Mouse (Mus musculus): Measurements from ENCODE around the gene Bhmt. TPM values are rescaled to one million over a fixed set of nuclear protein-coding genes. Genes with fewer than 3 reads are reported as not detected.

The Bhmt gene
- polyA plus RNA-seq, 1 experiment from 2014 or later = 0.19 TPM

DNA sequence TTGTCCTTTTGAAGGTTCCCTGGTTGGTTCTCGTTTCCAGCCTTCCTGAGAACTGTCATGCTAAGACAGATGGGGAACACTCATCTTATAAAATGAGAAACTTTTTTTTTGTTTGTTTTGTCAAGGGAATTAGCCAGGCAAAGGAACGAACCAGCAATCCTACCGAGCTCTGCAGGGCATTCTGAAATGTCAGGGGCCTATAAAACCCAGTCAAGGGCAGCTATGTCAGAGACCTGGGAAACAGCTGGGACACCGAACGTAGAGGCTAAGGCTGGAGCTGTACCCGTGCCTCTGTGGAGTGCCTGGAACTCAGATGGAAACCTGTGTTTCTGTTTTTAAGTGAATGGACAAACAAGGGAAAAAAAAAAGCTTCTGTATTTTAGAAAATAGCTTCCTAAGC is 8.9 kb downstream of the Bhmt start:
- Histone ChIP-seq H3K9me3 (replicated peaks; ENCODE audit: control insufficient read depth, low read length) (no peaks in the 10 kb centered on the region), H3K4me2 (no peak overlapping the region), H3K27ac (ENCODE audit: low read depth, low read length) (no peak overlapping the region), H3K9ac (ENCODE audit: low read depth, low read length) (no peak overlapping the region), H3K4me3 (ENCODE audit: low read depth, low read length) (no peak overlapping the region), H3K4me1 (ENCODE audit: control insufficient read depth, insufficient read depth, low read length) (no peaks in the 10 kb centered on the region), H3K36me3 (ENCODE audit: control insufficient read depth, insufficient read depth, low read length) (no peaks in the 10 kb centered on the region), H3K27me3 (ENCODE audit: control insufficient read depth, insufficient read depth, low read length) (no peaks in the 10 kb centered on the region)
- no peak for ATAC-seq (replicated peaks; ENCODE audit: insufficient number of reproducible peaks, low FRiP score, low TSS enrichment)
- WGBS (ENCODE audit: insufficient replicate concordance) = 34% methylated on average over 6 of the region's 6 CpGs

DNA sequence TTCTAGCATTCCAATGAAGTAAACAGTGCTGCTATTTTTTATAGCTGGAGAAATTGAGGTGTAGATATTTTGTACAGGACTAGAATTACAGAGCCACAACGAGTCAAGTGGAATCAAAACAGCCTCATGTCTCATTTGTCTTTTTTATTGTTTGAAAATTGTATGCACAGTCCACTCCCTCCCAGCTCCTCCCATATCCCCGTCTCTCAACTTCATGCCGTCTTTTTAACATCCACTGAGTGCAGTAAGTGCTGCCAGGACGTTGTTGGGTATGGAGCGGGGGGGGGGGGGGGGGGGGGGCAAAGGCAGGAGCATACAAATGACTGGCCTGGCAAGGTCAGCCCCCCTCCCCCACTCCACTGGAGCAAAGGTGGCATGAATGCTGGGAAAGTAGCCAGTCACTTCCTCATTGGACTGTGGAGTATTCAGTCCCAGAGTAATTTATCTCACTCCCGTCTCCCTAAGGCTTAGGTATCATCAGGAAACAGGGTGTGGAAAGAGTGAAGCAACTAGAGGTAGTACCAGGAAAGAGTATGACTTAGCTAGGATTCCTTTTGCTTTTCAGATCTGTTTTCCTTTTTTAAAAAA is 23.3 kb downstream of the Bhmt start:
- Histone ChIP-seq H3K9me3 (replicated peaks; ENCODE audit: control insufficient read depth, low read length) (no peaks in the 10 kb centered on the region), H3K4me2 (no peak overlapping the region), H3K27ac (ENCODE audit: low read depth, low read length) (no peak overlapping the region), H3K4me3 (ENCODE audit: low read depth, low read length) (no peak overlapping the region), H3K9ac (ENCODE audit: low read depth, low read length) (no peak overlapping the region), H3K27me3 (ENCODE audit: control insufficient read depth, insufficient read depth, low read length) (no peaks in the 10 kb centered on the region), H3K4me1 (ENCODE audit: control insufficient read depth, insufficient read depth, low read length) (no peaks in the 10 kb centered on the region), H3K36me3 (ENCODE audit: control insufficient read depth, insufficient read depth, low read length) (no peaks in the 10 kb centered on the region)
- WGBS (ENCODE audit: insufficient replicate concordance) = 43% methylated on average over 6 of the region's 6 CpGs
- no peak for ATAC-seq (replicated peaks; ENCODE audit: insufficient number of reproducible peaks, low FRiP score, low TSS enrichment)

DNA sequence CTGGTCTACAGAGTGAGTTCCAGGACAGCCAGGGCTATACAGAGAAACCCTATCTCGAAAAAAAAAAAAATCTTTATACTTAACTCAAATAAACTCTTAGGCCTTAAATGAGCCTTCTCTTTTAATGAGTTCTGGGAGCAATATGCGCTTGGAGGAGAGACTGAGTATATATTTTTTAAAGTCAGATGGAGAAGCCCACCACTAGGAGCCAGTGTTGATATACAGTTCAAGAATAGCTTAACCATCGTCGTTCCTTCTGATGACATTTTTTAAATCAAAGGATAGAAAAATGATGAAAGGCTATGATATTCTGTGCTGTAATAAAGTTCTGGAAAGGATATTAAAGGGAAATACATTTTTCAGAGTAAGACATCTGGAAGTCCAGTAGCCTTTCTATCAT is 24.0 kb downstream of the Bhmt start:
- H3K9ac ChIP-seq (ENCODE audit: low read depth, low read length) = no peak overlapping the region
- no peak overlapping the region for H3K4me2 ChIP-seq
- no peak overlapping the region for H3K27ac ChIP-seq (ENCODE audit: low read depth, low read length)
- H3K9me3 ChIP-seq (replicated peaks; ENCODE audit: control insufficient read depth, low read length) = no peaks in the 10 kb centered on the region
- H3K36me3 ChIP-seq (ENCODE audit: control insufficient read depth, insufficient read depth, low read length) = no peaks in the 10 kb centered on the region
- H3K4me1 ChIP-seq (ENCODE audit: control insufficient read depth, insufficient read depth, low read length) = no peaks in the 10 kb centered on the region
- 58% methylated on average over 4 of the region's 4 CpGs for WGBS (ENCODE audit: insufficient replicate concordance)
- ATAC-seq (replicated peaks; ENCODE audit: insufficient number of reproducible peaks, low FRiP score, low TSS enrichment) = no peak
- no peaks in the 10 kb centered on the region for H3K27me3 ChIP-seq (ENCODE audit: control insufficient read depth, insufficient read depth, low read length)
- H3K4me3 ChIP-seq (ENCODE audit: low read depth, low read length) = no peak overlapping the region

DNA sequence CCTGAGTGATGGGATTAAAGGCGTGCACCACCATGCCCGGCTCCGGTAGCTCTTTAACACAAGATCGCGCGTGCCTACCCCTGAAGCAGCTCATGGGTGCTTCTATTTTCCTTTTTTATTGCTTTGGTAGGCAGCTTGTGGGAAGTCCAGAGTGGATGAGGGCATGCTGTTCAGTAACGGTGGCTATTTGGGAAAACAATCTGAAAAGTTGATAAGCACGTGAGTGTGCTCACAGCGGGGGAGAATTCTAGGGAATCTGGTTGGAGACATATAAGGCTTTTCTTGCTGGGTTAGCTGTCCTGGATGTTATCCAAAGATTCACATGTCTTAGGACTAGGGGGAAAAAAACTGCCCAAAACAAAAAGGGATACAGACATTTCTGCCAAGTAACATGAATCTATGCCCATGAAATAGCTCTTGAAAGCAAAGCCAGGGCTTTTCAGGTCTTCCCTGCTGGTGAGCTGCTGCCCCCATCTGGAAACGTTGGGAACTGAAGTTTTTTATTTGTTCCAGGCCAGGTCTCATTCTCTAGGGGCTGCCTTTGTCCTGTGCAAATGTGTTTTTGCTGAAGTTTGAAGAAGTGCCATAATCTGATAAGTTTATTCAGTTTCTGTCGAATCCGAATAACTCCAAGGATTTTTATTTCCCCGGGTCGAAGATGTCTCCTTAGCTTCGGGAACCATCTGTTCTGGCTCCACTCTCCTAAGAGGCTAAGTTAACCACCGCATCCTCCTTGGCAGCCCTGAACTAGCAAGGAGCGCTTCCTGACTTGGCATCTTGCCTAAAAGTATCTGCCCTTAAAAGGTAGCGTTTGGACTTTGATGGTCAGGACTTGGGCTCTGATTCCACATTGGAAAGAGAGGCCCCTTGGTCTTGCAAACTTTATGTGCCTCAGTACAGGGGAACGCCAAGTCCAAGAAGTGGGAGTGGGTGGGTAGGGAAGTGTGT is 24.8 kb downstream of the Bhmt start:
- Histone ChIP-seq H3K9ac (ENCODE audit: low read depth, low read length) (no peak overlapping the region), H3K4me2 (peak overlapping the region; percentile 19), H3K9me3 (replicated peaks; ENCODE audit: control insufficient read depth, low read length) (no peaks in the 10 kb centered on the region), H3K27me3 (ENCODE audit: control insufficient read depth, insufficient read depth, low read length) (no peaks in the 10 kb centered on the region), H3K27ac (ENCODE audit: low read depth, low read length) (no peak overlapping the region), H3K36me3 (ENCODE audit: control insufficient read depth, insufficient read depth, low read length) (no peaks in the 10 kb centered on the region), H3K4me3 (ENCODE audit: low read depth, low read length) (no peak overlapping the region), H3K4me1 (ENCODE audit: control insufficient read depth, insufficient read depth, low read length) (no peaks in the 10 kb centered on the region)
- ATAC-seq (replicated peaks; ENCODE audit: insufficient number of reproducible peaks, low FRiP score, low TSS enrichment) = no peak; the same call in 1 of the 2 replicates
- WGBS (ENCODE audit: insufficient replicate concordance) = 50% methylated on average over 19 of the region's 19 CpGs

DNA sequence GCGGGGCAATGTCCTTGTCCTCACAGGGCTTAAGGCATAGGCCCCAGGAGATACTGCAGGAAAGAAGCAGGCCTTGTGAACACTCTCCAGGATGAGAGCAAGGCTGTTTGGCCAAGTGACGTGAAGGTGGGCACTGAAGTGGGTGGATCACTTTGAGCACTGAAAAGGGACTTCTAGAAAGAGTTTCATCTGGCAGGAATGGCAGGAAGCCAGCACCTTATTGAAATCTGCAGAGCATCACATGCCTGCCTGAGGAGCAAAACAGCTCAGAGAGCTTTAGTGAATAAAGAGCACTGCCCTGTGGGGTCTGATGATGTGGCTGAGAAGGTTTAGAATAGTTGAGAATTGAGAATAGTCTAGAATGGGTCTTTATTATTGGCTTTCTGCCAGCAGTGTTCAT is 29.3 kb downstream of the Bhmt start:
- H3K9me3 ChIP-seq (replicated peaks; ENCODE audit: control insufficient read depth, low read length) = no peaks in the 10 kb centered on the region
- ATAC-seq (replicated peaks; ENCODE audit: insufficient number of reproducible peaks, low FRiP score, low TSS enrichment) = no peak
- no peaks in the 10 kb centered on the region for H3K4me1 ChIP-seq (ENCODE audit: control insufficient read depth, insufficient read depth, low read length)
- no peak overlapping the region for H3K4me2 ChIP-seq
- no peak overlapping the region for H3K4me3 ChIP-seq (ENCODE audit: low read depth, low read length)
- H3K9ac ChIP-seq (ENCODE audit: low read depth, low read length) = no peak overlapping the region
- WGBS (ENCODE audit: insufficient replicate concordance) = 71% methylated on average over 2 of the region's 2 CpGs
- no peaks in the 10 kb centered on the region for H3K36me3 ChIP-seq (ENCODE audit: control insufficient read depth, insufficient read depth, low read length)
- H3K27me3 ChIP-seq (ENCODE audit: control insufficient read depth, insufficient read depth, low read length) = no peaks in the 10 kb centered on the region
- H3K27ac ChIP-seq (ENCODE audit: low read depth, low read length) = no peak overlapping the region

DNA sequence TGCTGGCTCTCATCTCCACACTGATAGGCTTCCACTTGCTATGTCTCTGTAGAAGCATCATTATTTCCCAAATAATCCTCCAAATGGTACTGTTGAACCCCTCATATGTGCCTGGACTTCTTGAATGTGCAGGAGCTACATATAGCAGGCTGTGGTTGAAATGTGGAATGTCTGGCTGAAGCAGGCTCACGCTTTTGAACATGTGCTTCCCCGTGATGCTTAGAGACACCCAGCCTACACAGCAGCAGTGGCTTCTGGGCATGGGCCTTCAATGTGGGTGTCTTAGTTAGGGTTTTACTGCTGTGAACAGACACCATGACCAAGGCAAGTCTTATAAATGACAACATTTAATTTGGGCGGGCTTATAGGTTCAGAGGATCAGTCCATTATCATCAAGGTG is 30.1 kb downstream of the Bhmt start:
- Histone ChIP-seq H3K9ac (ENCODE audit: low read depth, low read length) (no peak overlapping the region), H3K9me3 (replicated peaks; ENCODE audit: control insufficient read depth, low read length) (no peaks in the 10 kb centered on the region), H3K4me3 (ENCODE audit: low read depth, low read length) (no peak overlapping the region), H3K4me2 (no peak overlapping the region), H3K36me3 (ENCODE audit: control insufficient read depth, insufficient read depth, low read length) (no peaks in the 10 kb centered on the region), H3K4me1 (ENCODE audit: control insufficient read depth, insufficient read depth, low read length) (no peaks in the 10 kb centered on the region), H3K27ac (ENCODE audit: low read depth, low read length) (no peak overlapping the region), H3K27me3 (ENCODE audit: control insufficient read depth, insufficient read depth, low read length) (no peaks in the 10 kb centered on the region)
- WGBS (ENCODE audit: insufficient replicate concordance) = 85% methylated on average over 3 of the region's 3 CpGs
- ATAC-seq (replicated peaks; ENCODE audit: insufficient number of reproducible peaks, low FRiP score, low TSS enrichment) = no peak

DNA sequence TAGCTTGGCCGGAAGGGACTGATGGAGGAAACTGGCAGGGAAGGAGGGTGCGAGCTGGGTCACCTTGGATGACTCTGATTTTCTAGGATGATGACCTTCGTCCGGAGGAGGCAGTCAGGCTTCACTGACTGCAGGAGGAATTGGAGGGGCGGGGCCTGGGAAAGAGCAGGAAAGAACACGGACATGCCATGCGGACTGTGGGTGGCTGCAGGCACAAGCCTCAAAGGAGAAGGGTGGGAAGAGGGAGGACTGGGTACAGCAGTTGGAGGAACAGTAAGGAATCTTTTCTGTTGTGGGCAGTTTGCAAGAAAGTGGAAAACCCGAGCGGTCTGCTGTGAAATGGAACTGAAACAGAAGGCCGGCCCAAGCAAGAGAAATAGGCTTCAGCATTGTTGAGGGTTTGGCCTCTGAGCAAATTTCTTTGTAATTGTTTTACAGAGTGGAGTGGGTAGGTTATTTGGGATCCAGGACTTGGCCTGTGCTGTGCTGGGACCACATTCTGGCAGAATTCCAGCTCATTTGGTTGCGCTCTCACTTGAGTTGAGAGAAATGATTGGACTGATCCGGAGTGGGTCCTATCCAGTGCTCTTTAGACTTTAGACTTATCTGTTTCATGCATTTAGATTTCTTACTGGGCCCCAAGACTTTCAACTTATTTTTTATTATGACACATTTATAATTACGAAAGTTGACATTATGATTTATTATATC is 30.7 kb downstream of the Bhmt start:
- WGBS (ENCODE audit: insufficient replicate concordance) = 73% methylated on average over 13 of the region's 13 CpGs
- H3K27me3 ChIP-seq (ENCODE audit: control insufficient read depth, insufficient read depth, low read length) = no peaks in the 10 kb centered on the region
- no peaks in the 10 kb centered on the region for H3K4me1 ChIP-seq (ENCODE audit: control insufficient read depth, insufficient read depth, low read length)
- ATAC-seq (replicated peaks; ENCODE audit: insufficient number of reproducible peaks, low FRiP score, low TSS enrichment) = no peak
- no peak overlapping the region for H3K9ac ChIP-seq (ENCODE audit: low read depth, low read length)
- no peak overlapping the region for H3K4me2 ChIP-seq
- no peaks in the 10 kb centered on the region for H3K36me3 ChIP-seq (ENCODE audit: control insufficient read depth, insufficient read depth, low read length)
- no peaks in the 10 kb centered on the region for H3K9me3 ChIP-seq (replicated peaks; ENCODE audit: control insufficient read depth, low read length)
- H3K4me3 ChIP-seq (ENCODE audit: low read depth, low read length) = no peak overlapping the region
- H3K27ac ChIP-seq (ENCODE audit: low read depth, low read length) = no peak overlapping the region

DNA sequence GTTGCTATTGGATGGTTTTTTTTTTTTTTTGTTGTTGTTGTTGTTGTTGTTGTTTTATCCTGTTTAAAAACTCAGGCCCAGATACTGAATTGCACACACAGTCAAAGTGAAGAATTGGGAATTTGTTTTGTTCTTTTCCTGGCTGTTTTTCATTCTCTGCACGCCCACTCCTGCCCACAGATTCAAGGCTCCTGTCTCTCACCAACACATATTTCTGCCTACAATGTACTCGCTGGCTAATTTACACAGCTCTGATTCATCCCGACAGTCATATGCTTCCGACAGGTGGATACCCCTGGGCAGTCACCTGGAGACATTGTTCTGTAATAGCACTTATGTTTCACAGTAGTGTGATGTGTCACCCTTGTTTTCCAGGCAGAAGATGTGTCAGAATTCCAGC is 33.1 kb downstream of the Bhmt start:
- H3K36me3 ChIP-seq (ENCODE audit: control insufficient read depth, insufficient read depth, low read length) = no peaks in the 10 kb centered on the region
- no peaks in the 10 kb centered on the region for H3K27me3 ChIP-seq (ENCODE audit: control insufficient read depth, insufficient read depth, low read length)
- H3K4me2 ChIP-seq = no peak overlapping the region
- no peak overlapping the region for H3K4me3 ChIP-seq (ENCODE audit: low read depth, low read length)
- no peak for ATAC-seq (replicated peaks; ENCODE audit: insufficient number of reproducible peaks, low FRiP score, low TSS enrichment)
- no peaks in the 10 kb centered on the region for H3K4me1 ChIP-seq (ENCODE audit: control insufficient read depth, insufficient read depth, low read length)
- no peak overlapping the region for H3K27ac ChIP-seq (ENCODE audit: low read depth, low read length)
- no peaks in the 10 kb centered on the region for H3K9me3 ChIP-seq (replicated peaks; ENCODE audit: control insufficient read depth, low read length)
- 75% methylated on average over 4 of the region's 4 CpGs for WGBS (ENCODE audit: insufficient replicate concordance)
- H3K9ac ChIP-seq (ENCODE audit: low read depth, low read length) = no peak overlapping the region
